Mouse (Mus musculus): ENCODE data around the gene Olfr1389. TPM values are rescaled to one million over a fixed set of nuclear protein-coding genes. Genes with fewer than 3 reads are reported as not detected.
"Not testable (repeated sequence)": the region's sequence is repeated elsewhere in the genome, so short reads cannot be mapped to it uniquely, and the experiment has no call there.

The Olfr1389 gene
- not detected in 2 replicates for polyA plus RNA-seq (2016; fragmentation: Nextera tagmentation; extraction: Ambion mirVana)

GRCm38 (mm10) chr11:49422767-49423166, at the start of gene Olfr1389:
TSS of gene Olfr1389 (plus strand) at chr11:49423067.
- 95% methylated on average over 2 of the region's 2 CpGs for WGBS
- no peak within 1 kb of the TSS for H3K4me3 ChIP-seq

GRCm38 (mm10) chr11:49383133-49383532, 39.7 kb upstream of the Olfr1389 start:
- Histone ChIP-seq H3K27me3 (ENCODE audit: poor library complexity, severe bottlenecking) (no peaks in the 10 kb centered on the region), H3K36me3 (replicated peaks) (no peaks in the 10 kb centered on the region), H3K9me3 (peaks cover 7% of the 10 kb centered on the region; the same call in 1 of the 2 replicates), H3K27ac (no peak overlapping the region), H3K4me3 (no peak overlapping the region), H3K4me1 (no peaks in the 10 kb centered on the region)
- no peak for DNase-seq (ENCODE audit: extremely low spot score, low spot score)

More at GRCm38 (mm10) chr11:49422767-49423166, at the start of gene Olfr1389:
- DNase-seq (ENCODE audit: extremely low spot score, low spot score) = no peak
- H3K27ac ChIP-seq = no peak within 1 kb of the TSS
- H3K36me3 ChIP-seq (replicated peaks) = no peaks in the 10 kb centered on the region
- H3K27me3 ChIP-seq (ENCODE audit: poor library complexity, severe bottlenecking) = no peaks in the 10 kb centered on the region
- no peaks in the 10 kb centered on the region for H3K9me3 ChIP-seq
- no peaks in the 10 kb centered on the region for H3K4me1 ChIP-seq

- not testable (repeated sequence) for H3K36me3 ChIP-seq (replicated peaks); H3K4me1 ChIP-seq; H3K27me3 ChIP-seq (ENCODE audit: poor library complexity, severe bottlenecking); H3K4me3 ChIP-seq; H3K27ac ChIP-seq; DNase-seq (ENCODE audit: extremely low spot score, low spot score); H3K9me3 ChIP-seq
- 95% methylated on average over 7 of the region's 7 CpGs for WGBS
These were observed 36.7 kb upstream of the Olfr1389 start for GRCm38 (mm10) chr11:49386118-49386517.

- not testable (repeated sequence) for H3K27me3 ChIP-seq (ENCODE audit: poor library complexity, severe bottlenecking); DNase-seq (ENCODE audit: extremely low spot score, low spot score); H3K36me3 ChIP-seq (replicated peaks); H3K4me1 ChIP-seq; H3K4me3 ChIP-seq; H3K27ac ChIP-seq; H3K9me3 ChIP-seq
- 82% methylated on average over 1 of the region's 1 CpGs for WGBS
These were observed 30.2 kb upstream of the Olfr1389 start for GRCm38 (mm10) chr11:49392707-49393106.

- DNase-seq (ENCODE audit: extremely low spot score, low spot score) = no peak
- Histone ChIP-seq H3K27ac (no peak overlapping the region), H3K36me3 (replicated peaks) (no peaks in the 10 kb centered on the region), H3K4me1 (no peaks in the 10 kb centered on the region), H3K27me3 (ENCODE audit: poor library complexity, severe bottlenecking) (no peaks in the 10 kb centered on the region), H3K9me3 (no peaks in the 10 kb centered on the region), H3K4me3 (no peak overlapping the region)
- WGBS = 78% methylated on average over 3 of the region's 3 CpGs
These were observed 16.1 kb upstream of the Olfr1389 start for GRCm38 (mm10) chr11:49406784-49407183.

GRCm38 (mm10) chr11:49410540-49410939, 12.3 kb upstream of the Olfr1389 start:
- Histone ChIP-seq H3K36me3 (replicated peaks) (no peaks in the 10 kb centered on the region), H3K4me1 (no peaks in the 10 kb centered on the region), H3K9me3 (no peaks in the 10 kb centered on the region), H3K27ac (no peak overlapping the region), H3K4me3 (no peak overlapping the region), H3K27me3 (ENCODE audit: poor library complexity, severe bottlenecking) (no peaks in the 10 kb centered on the region)
- WGBS = 29% methylated on average over 1 of the region's 1 CpGs
- DNase-seq (ENCODE audit: extremely low spot score, low spot score) = no peak

- Histone ChIP-seq H3K4me3 (no peak overlapping the region), H3K4me1 (no peaks in the 10 kb centered on the region), H3K36me3 (replicated peaks) (no peaks in the 10 kb centered on the region), H3K27ac (no peak overlapping the region), H3K9me3 (no peaks in the 10 kb centered on the region), H3K27me3 (ENCODE audit: poor library complexity, severe bottlenecking) (no peaks in the 10 kb centered on the region)
- no peak for DNase-seq (ENCODE audit: extremely low spot score, low spot score)
- 96% methylated on average over 1 of the region's 1 CpGs for WGBS
These were observed 2.5 kb downstream of the Olfr1389 start for GRCm38 (mm10) chr11:49425257-49425927.

- WGBS = 94% methylated on average over 2 of the region's 2 CpGs
- H3K36me3 ChIP-seq (replicated peaks) = no peaks in the 10 kb centered on the region
- H3K4me3 ChIP-seq = no peak overlapping the region
- H3K4me1 ChIP-seq = no peaks in the 10 kb centered on the region
- H3K27me3 ChIP-seq (ENCODE audit: poor library complexity, severe bottlenecking) = no peaks in the 10 kb centered on the region
- no peak overlapping the region for H3K27ac ChIP-seq
- H3K9me3 ChIP-seq = no peaks in the 10 kb centered on the region; the same call in 1 of the 2 replicates
- no peak for DNase-seq (ENCODE audit: extremely low spot score, low spot score)
These were observed 6.8 kb downstream of the Olfr1389 start for GRCm38 (mm10) chr11:49429641-49430040.

- no peaks in the 10 kb centered on the region; the same call in 1 of the 2 replicates for H3K9me3 ChIP-seq
- no peaks in the 10 kb centered on the region for H3K4me1 ChIP-seq
- H3K27ac ChIP-seq = no peak within 1 kb of the TSS
- DNase-seq (ENCODE audit: extremely low spot score, low spot score) = no peak
- no peaks in the 10 kb centered on the region for H3K27me3 ChIP-seq (ENCODE audit: poor library complexity, severe bottlenecking)
- H3K4me3 ChIP-seq = no peak within 1 kb of the TSS
- 79% methylated on average over 3 of the region's 3 CpGs for WGBS
- no peaks in the 10 kb centered on the region for H3K36me3 ChIP-seq (replicated peaks)
These were observed 13.5 kb downstream of the Olfr1389 start, which contains the start of gene Olfr1388 for GRCm38 (mm10) chr11:49436411-49436810. TSS of gene Olfr1388 (plus strand) at chr11:49436624.

GRCm38 (mm10) chr11:49455043-49455442, 32.2 kb downstream of the Olfr1389 start, which contains the start of gene Olfr1387:
TSS of gene Olfr1387 (plus strand) at chr11:49455343.
- no peak within 1 kb of the TSS for H3K27ac ChIP-seq
- WGBS = 78% methylated on average over 1 of the region's 1 CpGs

GRCm38 (mm10) chr11:49464746-49465145, 41.9 kb downstream of the Olfr1389 start, which contains the start of gene Olfr1386:
TSS of gene Olfr1386 (plus strand) at chr11:49465046.
- DNase-seq (ENCODE audit: extremely low spot score, low spot score); H3K27me3 ChIP-seq (ENCODE audit: poor library complexity, severe bottlenecking); H3K9me3 ChIP-seq; H3K36me3 ChIP-seq (replicated peaks); H3K4me3 ChIP-seq; H3K27ac ChIP-seq; H3K4me1 ChIP-seq: not testable (repeated sequence)
- 82% methylated on average over 3 of the region's 3 CpGs for WGBS

More at GRCm38 (mm10) chr11:49455043-49455442, 32.2 kb downstream of the Olfr1389 start, which contains the start of gene Olfr1387:
- DNase-seq (ENCODE audit: extremely low spot score, low spot score) = no peak
- Histone ChIP-seq H3K9me3 (no peaks in the 10 kb centered on the region), H3K4me1 (no peaks in the 10 kb centered on the region), H3K36me3 (replicated peaks) (no peaks in the 10 kb centered on the region), H3K27me3 (ENCODE audit: poor library complexity, severe bottlenecking) (no peaks in the 10 kb centered on the region), H3K4me3 (no peak within 1 kb of the TSS)
